Mouse (Mus musculus): ENCODE measurements around the gene Gm13043.
"Not testable (repeated sequence)": the region's sequence is repeated elsewhere in the genome, so short reads cannot be mapped to it uniquely, and the experiment has no call there.

Gm13043 gene

DNA sequence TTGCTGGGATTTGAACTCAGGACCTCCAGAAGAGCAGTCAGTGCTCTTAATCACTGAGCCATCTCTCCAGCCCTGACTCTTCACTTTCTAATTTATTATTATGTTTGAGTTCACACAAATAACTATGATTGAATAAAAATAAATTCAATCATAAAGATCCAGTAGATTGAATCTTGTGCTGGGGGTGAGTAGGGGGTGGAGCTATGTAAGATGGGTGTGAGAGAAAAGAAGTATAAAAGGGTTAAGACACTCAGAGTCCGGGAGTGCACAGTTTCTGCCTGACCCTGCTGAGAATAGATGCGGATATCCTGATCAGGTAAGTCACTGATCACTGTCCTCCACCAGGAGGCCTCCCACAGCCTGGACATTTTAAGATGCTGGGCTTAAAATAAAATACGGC lies at the start of gene Gm13043:
TSS of gene Gm13043 (plus strand) at position 301 of the 400 bp plus-strand sequence.
- no peak for DNase-seq (ENCODE audit: low read depth, low spot score)

DNA sequence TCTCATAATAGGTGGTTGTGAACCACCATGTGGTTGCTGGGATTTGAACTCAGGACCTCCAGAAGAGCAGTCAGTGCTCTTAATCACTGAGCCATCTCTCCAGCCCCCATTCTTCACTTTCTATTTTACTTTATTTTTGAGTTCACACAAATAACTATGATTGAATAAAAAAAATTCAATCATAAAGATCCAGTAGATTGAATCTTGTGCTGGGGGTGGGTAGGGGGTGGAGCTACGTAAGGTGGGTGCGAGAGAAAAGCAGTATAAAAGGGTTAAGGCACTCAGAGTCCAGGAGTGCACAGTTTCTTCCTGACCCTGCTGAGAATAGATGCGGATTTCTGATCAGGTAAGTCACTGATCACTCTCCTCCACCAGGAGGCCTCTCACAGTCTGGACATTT lies 24.5 kb downstream of the Gm13043 start, which contains the start of gene Gm13040:
TSS of gene Gm13040 (plus strand) at position 301 of the 400 bp plus-strand sequence.
- DNase-seq (ENCODE audit: low read depth, low spot score): not testable (repeated sequence)

DNA sequence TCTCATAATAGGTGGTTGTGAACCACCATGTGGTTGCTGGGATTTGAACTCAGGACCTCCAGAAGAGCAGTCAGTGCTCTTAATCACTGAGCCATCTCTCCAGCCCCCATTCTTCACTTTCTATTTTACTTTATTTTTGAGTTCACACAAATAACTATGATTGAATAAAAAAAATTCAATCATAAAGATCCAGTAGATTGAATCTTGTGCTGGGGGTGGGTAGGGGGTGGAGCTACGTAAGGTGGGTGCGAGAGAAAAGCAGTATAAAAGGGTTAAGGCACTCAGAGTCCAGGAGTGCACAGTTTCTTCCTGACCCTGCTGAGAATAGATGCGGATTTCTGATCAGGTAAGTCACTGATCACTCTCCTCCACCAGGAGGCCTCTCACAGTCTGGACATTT lies 40.3 kb downstream of the Gm13043 start, which contains the start of the genes BC080695 and Gm13057:
TSS of gene BC080695 (plus strand) at position 301 of the 400 bp plus-strand sequence.
TSS of gene Gm13057 (plus strand) at position 310 of the 400 bp plus-strand sequence.
- not testable (repeated sequence) for DNase-seq (ENCODE audit: low read depth, low spot score)

All from telencephalon, adult 2 months (tissue).